Mouse (Mus musculus) bone marrow, adult 2 months (tissue): Measurements from ENCODE around the gene Nkd1.

Source experiments
- CTCF ChIP-seq: fragments of 200-500 bp; IDR thresholded peaks from 2 replicates; pipeline ENCODE4 v1.5.1; 2011; ENCODE audit warnings: low read length, control low read depth; ENCODE audit not compliant: control insufficient read depth, insufficient read depth
- POLR2A ChIP-seq: fragments of 200-500 bp; IDR thresholded peaks from 2 replicates; pipeline ENCODE4 v1.6.1; 2011; ENCODE audit warnings: low read depth, mild to moderate bottlenecking, control low read depth, low read length, borderline replicate concordance; ENCODE audit not compliant: control insufficient read depth

DNA sequence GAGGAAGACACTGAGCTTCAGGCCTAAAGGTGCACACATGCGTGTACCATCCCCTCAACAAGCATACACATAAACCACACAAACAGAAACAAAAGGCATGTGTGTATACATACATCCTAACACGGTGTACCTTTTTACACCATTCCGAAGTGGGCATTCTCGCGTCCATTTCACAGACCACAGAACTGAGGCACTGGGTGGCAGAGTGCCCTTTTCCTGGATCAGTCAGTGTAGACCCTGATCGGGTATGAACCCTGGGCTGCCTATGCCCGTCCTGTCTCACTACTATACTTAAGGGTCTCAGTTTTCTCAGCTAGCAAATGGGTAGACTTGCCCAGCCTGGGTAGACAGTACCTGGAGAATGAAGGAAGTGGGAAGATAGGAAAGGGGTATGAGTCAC, 24.3 kb downstream of the Nkd1 start:
- TF ChIP-seq CTCF = no peak
- no peak for TF ChIP-seq POLR2A
